Mouse (Mus musculus) adrenal gland, postnatal 10 days (tissue): Measurements from ENCODE around the gene Hist1h2bn. TPM values are rescaled to one million over a fixed set of nuclear protein-coding genes. Genes with fewer than 3 reads are reported as not detected.
A peak's percentile ranks its signal among the peaks of the same experiment; 100 is the strongest.

ENCODE experiments used
- DNase-seq: peaks from one replicate; pipeline ENCODE4 v3.0.0; 2021; ENCODE audit warnings: mixed read lengths
- total RNA-seq, 2 experiments: library from RNA; stranded (reverse); gene quantifications; 2 replicates each; pipeline ENCODE4 v1.2.3; 2021

The Hist1h2bn gene
- total RNA-seq, 2 experiments from 2014 or later, result 174 to 201 TPM

DNA sequence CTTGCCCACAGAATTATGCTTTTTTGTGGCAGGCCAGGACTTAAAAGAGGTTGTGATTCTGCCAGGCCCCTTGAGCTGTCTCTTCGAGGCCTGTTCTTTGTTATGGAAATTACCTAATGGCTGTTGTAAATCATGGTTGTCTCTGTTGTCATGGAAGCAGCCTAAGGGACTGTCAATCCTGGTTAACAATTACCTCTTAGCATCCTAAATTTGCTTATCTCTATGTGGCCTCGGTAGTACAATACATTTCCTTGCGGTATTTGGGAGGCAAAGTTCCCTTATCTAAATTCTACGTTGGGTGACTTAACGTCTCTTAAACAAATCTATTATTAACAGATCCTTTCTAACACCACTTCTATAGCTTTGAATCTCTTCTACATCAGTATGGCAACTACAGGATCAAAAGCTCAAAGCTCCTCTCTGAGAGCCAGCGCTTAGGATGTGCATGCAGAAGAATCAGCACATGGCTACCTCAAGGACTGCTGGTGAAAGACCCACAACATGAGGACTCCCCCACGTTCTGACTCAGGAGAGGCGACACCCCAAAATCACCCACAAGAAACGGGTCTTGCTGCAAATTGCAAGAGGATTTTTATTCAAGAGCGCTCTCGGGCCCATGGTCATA lies 25.9 kb upstream of the Hist1h2bn start:
- no peak for DNase-seq

DNA sequence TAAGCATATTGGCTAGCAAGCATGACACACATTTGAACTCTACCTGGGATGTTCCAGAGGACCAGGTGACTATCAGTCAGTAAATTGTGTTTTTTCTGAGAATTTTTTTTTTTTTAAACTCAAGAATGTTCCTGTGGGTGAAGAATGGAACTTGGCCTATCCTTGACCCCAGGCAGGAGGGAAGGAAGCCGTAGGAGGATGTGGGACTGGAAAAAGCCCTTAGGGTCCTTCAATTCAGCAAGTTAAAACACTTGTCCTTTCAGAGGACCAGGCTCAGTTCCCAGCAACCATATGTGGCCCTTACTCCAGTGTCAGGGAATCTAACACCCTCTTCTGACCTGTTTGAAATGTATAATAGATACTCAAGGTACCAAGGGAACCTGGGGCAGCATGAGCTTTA lies 24.4 kb upstream of the Hist1h2bn start:
- no peak for DNase-seq

DNA sequence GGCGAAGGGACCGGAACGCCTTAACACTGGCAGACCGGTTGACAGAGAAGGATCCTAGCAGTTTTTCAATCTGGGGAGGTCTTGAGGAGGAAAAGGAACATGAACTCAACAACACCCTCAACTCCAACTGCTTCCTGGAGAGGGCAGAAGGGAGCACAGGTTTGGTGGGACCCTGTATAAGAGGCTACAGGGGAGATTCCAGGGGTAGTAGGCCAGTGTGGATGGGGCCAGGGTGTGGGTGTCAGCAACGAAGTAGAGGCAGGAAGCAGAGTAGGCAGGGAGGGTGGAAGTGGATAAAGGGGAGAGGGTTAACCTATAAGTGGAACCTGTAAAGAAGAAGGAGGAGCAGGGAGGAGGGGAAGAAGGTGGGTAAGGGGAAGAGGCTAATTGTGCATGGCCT lies 20.5 kb upstream of the Hist1h2bn start:
- DNase-seq, result no peak

GRCm38 (mm10) chr13:21734010-21734905 lies 19.7 kb upstream of the Hist1h2bn start:
- peak; percentile 85 for DNase-seq

- DNase-seq, result peak; percentile 83
Measured at GRCm38 (mm10) chr13:21734906-21735767, 18.8 kb upstream of the Hist1h2bn start, which contains the start of gene Hist1h4j. TSS of gene Hist1h4j (plus strand) at chr13:21735064.

- DNase-seq, result no peak
Measured at GRCm38 (mm10) chr13:21745006-21745405, 8.9 kb upstream of the Hist1h2bn start.

DNA sequence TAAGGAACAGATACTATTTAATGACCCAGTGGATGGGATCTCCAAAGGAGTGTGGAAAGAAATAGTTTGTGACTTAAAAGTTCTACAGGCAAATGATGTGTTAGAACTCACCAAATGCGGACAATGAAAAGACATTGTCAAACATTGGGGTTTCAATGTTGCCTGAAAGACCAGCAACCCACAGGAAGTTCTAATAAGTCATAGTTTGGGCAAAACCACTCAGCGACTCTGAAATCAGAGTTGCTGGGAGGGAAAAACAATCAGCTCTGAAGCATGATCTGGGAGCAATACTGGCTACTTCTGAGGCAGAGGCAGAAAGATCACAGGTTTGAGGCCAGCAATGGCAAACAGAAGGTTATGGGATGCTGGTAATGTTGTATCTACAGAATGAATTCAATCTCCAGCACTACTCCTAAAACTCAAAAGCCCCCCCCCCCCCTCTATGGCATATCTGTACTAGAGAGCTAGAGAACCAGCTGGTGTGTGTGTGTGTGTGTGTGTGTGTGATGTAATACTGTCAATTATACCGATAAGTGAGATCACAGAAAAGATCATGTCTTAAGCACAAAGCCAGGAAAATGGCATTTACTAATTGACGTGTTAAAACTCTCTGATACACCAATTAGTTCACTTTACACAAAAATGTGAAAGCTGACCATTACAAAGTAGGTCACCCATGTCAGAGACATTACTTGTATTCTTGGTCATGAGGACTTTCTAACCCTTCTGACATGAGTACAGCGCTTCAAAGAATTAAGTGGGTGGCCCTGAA lies 4.3 kb upstream of the Hist1h2bn start:
- DNase-seq, result no peak

GRCm38 (mm10) chr13:21750159-21751017 lies 3.5 kb upstream of the Hist1h2bn start, which contains the start of gene Hist1h4k:
TSS of gene Hist1h4k (minus strand) at chr13:21750505.
- peak; percentile 94 for DNase-seq

DNA sequence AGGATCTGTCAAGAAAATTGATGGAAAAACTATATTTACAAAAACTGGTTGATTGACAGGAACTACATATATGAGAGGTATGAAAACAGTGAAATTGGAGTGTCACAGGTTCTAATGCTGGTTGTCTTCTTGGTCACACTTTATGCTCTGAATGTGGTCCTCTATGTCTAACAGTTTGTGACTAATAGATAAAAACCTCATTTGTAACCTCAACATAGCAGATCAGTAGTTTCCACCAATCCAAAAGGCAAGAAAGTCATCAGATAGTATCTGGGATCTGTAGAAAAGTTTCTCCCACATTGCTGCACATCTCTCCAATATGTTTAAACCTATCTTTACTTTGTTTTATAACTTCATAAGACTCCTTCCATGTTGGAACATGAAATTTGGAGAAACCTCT lies 2.5 kb upstream of the Hist1h2bn start:
- no peak for DNase-seq

- no peak for DNase-seq
Measured at GRCm38 (mm10) chr13:21751827-21752226, 2.1 kb upstream of the Hist1h2bn start.

- DNase-seq, result no peak
Measured at GRCm38 (mm10) chr13:21752356-21752755, 1.6 kb upstream of the Hist1h2bn start.

GRCm38 (mm10) chr13:21753051-21753523 lies 836 bp upstream of the Hist1h2bn start:
- DNase-seq, result no peak

DNA sequence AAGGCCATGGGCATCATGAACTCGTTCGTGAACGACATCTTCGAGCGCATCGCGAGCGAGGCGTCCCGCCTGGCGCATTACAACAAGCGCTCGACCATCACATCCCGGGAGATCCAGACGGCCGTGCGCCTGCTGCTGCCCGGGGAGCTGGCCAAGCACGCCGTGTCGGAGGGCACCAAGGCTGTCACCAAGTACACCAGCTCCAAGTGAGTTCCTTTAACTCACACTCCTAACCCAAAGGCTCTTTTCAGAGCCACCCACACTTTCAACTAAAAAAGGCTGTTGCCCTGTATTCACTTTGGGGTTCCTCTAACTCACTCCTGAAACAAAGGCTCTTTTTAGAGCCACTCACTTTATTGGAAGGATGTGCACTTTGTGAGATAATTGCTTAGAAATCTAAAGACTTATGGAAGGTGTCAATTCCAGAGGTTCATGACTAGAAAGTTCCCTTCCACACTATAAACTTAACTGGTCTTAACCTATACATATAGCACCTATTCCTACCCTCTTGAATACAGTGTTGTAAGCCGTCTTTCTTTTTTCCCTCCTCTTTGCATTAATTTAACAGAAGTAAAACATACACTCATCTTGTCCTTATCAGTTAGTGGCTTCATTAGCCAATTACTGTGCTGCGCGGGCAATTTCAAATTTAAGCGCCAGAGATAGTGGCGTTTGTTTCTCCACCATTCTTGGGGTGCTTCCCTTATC lies 525 bp downstream of the Hist1h2bn start:
- DNase-seq, result peak; percentile 65

GRCm38 (mm10) chr13:21755707-21756106 lies 1.8 kb downstream of the Hist1h2bn start:
- no peak for DNase-seq

DNA sequence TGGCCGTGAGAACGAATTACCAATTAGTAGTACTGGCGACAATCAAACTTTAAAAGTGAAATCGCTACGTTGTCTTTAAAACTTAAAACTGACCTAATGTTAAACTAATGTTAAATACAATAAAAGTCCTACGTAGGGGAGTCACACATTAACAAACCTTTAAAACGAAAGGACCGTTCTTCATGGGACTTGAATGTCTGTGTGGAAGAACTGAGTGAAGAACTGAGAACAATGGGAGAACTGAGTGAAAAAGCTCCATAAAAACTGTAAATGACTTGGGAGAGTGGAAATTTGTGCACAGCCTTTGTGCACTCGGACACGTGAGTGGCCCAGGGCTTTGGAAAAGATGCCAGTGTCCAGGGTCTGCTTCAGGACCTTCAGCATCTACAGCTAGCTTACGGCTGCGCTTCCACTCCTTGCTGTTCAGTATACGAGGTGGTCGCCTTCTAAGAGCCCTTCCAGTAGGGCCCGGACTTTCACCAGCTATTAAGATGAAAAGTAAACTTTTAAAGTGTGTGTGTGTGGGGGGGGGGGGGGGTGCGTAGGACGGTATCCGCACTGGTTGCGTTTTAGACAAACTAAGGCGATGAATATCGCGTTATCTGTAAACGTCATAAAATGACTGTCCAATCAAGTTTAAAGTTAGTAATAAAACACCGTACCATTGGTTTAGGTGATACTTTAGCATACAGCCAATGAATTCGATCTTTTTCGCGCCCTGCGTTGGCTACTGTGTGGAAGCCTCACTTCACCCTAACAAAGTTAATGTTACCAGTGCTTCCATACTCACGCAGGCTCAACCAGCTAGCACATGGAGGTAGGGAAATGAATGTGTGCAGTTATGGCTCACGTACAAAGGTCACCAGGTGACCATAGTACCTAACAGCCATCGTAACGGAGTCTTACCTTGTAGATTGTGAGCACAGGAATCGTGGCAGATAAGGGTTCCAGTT lies 25.2 kb downstream of the Hist1h2bn start:
- peak; percentile 71 for DNase-seq

GRCm38 (mm10) chr13:21779767-21780731 lies 26.1 kb downstream of the Hist1h2bn start, which contains the start of gene Hist1h1b:
TSS of gene Hist1h1b (minus strand) at chr13:21780625.
- DNase-seq, result peak; percentile 81

DNA sequence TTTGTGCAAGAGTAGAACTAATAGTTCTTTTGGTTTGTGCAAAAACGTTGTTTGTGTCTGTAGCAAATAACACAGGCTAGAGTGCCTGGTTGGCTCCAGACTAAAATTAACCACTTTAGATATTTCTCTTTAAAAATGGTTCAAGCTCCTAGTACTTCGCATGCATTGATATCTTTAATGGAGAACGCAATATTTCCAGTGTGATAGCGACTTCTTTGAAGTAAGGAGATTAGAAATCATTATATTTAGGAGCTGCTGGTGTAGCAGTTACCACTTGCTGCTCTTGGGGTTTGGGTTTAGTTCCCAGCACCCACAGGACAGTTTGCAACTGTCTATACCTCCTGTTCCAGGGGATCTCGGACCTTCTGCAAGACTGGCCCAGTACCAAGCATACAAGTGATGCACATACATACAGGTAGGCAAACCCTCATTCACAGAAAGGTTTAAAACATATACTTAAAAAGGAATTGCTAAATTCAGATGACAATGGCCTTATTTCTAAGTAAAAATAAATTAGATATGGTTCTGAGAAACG lies 27.2 kb downstream of the Hist1h2bn start:
- DNase-seq, result no peak
